Mouse (Mus musculus) embryonic facial prominence, embryonic 13.5 days (tissue): ENCODE data around the gene Epm2a. TPM values are rescaled to one million over a fixed set of nuclear protein-coding genes. Genes with fewer than 3 reads are reported as not detected.
"Not testable (repeated sequence)": the region's sequence is repeated elsewhere in the genome, so short reads cannot be mapped to it uniquely, and the experiment has no call there.

Experiments
- ATAC-seq: fragments of 200-750 bp; cut with Nextera tagmentation; 2 replicates; pipeline ENCODE4 v1.8.0; 2017; ENCODE audit warnings: low read depth; ENCODE audit not compliant: insufficient number of reproducible peaks, insufficient read depth, low FRiP score, low TSS enrichment
- H3K27ac ChIP-seq: fragments of 300-500 bp; sonication (generic); 2 replicates; pipeline ENCODE4 v1.5.1; 2015; ENCODE audit warnings: moderate library complexity, mild to moderate bottlenecking, inconsistent platforms
- H3K27me3 ChIP-seq: fragments of 300-500 bp; sonication (generic); 2 replicates; pipeline ENCODE4 v1.6.1; 2015; ENCODE audit warnings: mild to moderate bottlenecking, inconsistent platforms
- H3K36me3 ChIP-seq: fragments of 300-500 bp; sonication (generic); 2 replicates; pipeline ENCODE4 v1.6.1; 2015; ENCODE audit warnings: mild to moderate bottlenecking, inconsistent platforms
- H3K4me1 ChIP-seq: fragments of 300-500 bp; sonication (generic); 2 replicates; pipeline ENCODE4 v1.6.1; 2015; ENCODE audit warnings: inconsistent platforms
- H3K4me2 ChIP-seq: fragments of 300-500 bp; sonication (generic); 2 replicates; pipeline ENCODE4 v1.6.1; 2015; ENCODE audit warnings: moderate library complexity, mild to moderate bottlenecking, inconsistent platforms
- H3K4me3 ChIP-seq: fragments of 300-500 bp; sonication (generic); 2 replicates; pipeline ENCODE4 v1.5.1; 2015; ENCODE audit warnings: mild to moderate bottlenecking, inconsistent platforms
- H3K9ac ChIP-seq: fragments of 300-500 bp; sonication (generic); 2 replicates; pipeline ENCODE4 v1.6.1; 2015; ENCODE audit warnings: mild to moderate bottlenecking, inconsistent platforms
- H3K9me3 ChIP-seq: fragments of 300-500 bp; sonication (generic); 2 replicates; pipeline ENCODE4 v1.6.1; 2016; ENCODE audit warnings: inconsistent platforms
- WGBS: fragments of 180-500 bp; shearing (Covaris S2); methylation state at CpG from one replicate; pipeline ENCODE4 v1.1.7; 2015; ENCODE audit warnings: mixed read lengths; 5-methylcytosine and 5-hydroxymethylcytosine counted together
- polyA plus RNA-seq: library from polyadenylated mRNA; unstranded; fragments of >200 nt; fragmentation: Nextera tagmentation; extraction: Ambion mirVana; gene quantifications from 2 replicates; pipeline ENCODE4 v1.2.1, GENCODE M21; 2015

The Epm2a gene
- polyA plus RNA-seq, 1 experiment from 2014 or later: 0.31 TPM

DNA sequence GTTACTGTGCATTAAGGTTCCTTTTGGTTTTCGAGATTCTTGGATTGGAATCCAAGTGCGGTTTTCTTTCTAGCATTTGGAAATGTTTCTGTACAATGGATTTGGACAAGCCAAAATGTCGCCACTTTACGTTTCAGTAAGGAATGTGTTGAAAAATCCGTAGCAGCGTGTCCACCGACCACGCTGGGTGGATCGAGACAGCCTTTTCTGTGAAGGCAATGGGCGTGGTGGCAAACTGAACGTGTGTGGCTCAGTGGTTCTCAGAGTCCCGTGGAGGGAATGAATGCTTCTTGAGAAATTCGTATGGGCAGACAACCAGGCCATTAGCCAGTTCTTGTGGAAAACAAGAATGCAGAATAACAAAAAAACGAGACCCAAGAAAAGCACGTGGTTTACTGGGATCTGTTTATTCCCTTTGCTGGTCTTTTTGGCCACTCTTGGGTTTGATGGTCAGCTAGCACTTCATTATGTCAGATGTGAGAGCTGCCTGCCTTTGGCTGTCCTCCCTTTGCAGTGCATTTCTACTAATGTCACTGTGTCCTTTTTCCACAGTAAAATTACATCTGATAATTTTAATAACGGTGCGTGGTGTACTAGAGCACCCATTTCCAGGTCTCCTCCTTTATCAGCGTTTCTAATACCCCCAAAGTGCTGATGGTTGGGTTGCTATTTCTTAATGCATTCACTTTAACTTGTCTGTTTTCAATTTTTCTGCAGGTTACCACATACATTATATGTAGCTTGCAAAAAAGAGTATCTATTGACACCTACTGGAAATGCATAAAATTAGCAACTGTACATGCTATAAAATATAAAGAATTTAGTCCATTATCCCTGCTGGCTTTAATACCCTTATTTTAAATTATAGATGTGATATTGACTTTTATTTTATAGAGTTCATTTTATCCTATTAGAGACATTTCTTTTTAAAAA lies 1.6 kb downstream of the Epm2a start:
- Histone ChIP-seq H3K9me3 (no peaks in the 10 kb centered on the region), H3K27me3 (no peaks in the 10 kb centered on the region), H3K27ac (no peak overlapping the region), H3K9ac (no peak overlapping the region), H3K4me1 (peaks cover 3% of the 10 kb centered on the region; the same call in 1 of the 2 replicates), H3K4me3 (no peak overlapping the region), H3K4me2 (no peak overlapping the region), H3K36me3 (no peaks in the 10 kb centered on the region)
- WGBS: 75% methylated on average over 18 of the region's 18 CpGs
- ATAC-seq: no peak

DNA sequence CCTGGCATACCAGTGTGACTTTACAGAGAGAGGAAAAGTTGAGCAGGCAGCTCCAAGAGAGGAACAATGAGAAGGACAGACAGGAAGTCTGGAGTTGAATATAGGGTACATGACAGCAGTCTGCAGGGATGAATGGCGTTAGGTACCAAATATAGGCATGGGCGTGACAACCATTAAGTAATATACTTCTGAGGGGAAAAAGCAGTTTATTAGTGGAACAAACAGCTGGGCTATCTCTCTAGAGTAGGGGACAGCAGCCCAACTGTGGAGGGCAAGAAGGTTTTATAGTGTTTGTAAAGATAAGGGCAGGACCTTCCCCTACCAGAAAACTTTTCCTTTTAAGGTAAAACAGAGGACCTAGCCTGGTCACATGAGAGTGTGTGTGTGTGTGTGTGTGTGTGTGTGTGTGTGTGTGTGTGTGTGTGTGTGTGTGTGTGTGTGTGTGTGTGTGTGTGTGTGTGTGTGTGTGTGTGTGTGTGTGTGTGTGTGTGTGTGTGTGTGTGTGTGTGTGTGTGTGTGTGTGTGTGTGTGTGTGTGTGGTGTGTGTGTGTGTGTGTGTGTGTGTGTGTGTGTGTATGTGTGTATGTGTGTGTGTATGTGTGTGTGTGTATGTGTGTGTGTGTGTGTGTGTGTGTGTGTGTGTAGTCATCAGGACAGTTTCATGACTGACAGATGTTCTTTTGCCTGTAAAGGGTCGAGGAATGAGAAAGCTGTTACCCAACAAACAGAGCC lies 7.2 kb downstream of the Epm2a start:
- not testable (repeated sequence) for H3K9ac ChIP-seq, H3K27me3 ChIP-seq, H3K4me2 ChIP-seq, H3K4me3 ChIP-seq, H3K9me3 ChIP-seq, ATAC-seq, H3K36me3 ChIP-seq, H3K27ac ChIP-seq, H3K4me1 ChIP-seq
- 78% methylated on average over 3 of the region's 3 CpGs for WGBS

DNA sequence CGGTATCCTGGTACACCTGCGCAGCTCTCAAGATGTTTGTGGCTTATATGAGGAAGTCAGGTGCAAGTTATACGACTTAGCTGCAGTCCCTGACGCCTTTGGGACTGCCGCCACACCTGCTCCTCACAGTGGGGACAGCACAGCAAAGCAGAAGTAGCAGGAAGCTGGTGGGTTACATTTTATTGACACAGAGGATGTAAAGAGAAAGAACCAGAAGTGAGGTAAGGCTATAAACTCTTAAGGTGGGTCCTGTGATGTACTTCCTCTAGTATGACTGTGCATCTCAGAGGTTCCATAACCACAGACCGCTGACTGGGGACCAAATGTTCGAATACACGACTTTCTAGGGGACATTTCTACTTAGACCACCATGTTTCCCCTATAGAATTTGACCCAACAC lies 11.4 kb downstream of the Epm2a start:
- Histone ChIP-seq H3K4me3 (no peak overlapping the region), H3K4me2 (no peak overlapping the region), H3K9me3 (no peaks in the 10 kb centered on the region), H3K36me3 (no peaks in the 10 kb centered on the region), H3K9ac (no peak overlapping the region), H3K27me3 (no peaks in the 10 kb centered on the region), H3K4me1 (no peaks in the 10 kb centered on the region), H3K27ac (no peak overlapping the region)
- no peak for ATAC-seq
- WGBS: 89% methylated on average over 8 of the region's 8 CpGs

DNA sequence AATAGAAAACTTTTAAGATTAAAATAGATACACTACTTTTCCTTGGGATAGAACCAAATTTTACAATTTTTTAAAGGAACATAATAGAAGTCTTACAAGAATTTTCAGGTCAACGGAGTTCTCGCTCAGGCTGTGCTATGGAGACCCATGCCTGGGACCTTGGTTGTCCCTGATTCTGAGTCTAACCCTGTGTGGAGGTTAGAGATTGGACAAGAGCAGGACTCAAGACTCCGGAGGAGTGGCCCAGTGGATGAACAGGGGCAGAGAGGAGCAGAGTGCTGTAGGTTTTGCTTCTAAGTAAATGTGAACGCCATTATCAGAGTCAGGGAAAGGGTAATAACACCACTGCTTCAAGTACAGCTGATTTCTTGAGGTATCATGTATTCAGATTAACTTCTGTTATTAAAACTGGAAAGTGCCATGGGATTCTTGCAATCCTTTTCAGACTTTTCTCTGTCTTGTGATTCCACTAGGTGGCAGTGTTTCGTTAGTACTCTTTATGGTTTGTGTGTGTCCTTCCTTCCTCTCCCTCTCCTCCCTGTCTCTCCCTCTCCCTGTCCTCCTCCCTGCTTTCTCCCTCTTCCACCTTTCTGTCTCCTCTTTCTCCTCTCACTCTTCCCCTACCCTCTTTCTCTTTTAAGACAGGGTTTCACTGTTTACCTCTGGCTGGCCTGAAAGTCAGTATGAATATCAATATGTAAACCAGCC lies 18.9 kb downstream of the Epm2a start:
- no peak overlapping the region for H3K9ac ChIP-seq
- H3K4me2 ChIP-seq: no peak overlapping the region
- H3K4me3 ChIP-seq: no peak overlapping the region
- H3K36me3 ChIP-seq: no peaks in the 10 kb centered on the region
- WGBS: 61% methylated on average over 5 of the region's 5 CpGs
- H3K4me1 ChIP-seq: no peaks in the 10 kb centered on the region
- H3K9me3 ChIP-seq: no peaks in the 10 kb centered on the region
- ATAC-seq: no peak
- no peak overlapping the region for H3K27ac ChIP-seq
- no peaks in the 10 kb centered on the region for H3K27me3 ChIP-seq

DNA sequence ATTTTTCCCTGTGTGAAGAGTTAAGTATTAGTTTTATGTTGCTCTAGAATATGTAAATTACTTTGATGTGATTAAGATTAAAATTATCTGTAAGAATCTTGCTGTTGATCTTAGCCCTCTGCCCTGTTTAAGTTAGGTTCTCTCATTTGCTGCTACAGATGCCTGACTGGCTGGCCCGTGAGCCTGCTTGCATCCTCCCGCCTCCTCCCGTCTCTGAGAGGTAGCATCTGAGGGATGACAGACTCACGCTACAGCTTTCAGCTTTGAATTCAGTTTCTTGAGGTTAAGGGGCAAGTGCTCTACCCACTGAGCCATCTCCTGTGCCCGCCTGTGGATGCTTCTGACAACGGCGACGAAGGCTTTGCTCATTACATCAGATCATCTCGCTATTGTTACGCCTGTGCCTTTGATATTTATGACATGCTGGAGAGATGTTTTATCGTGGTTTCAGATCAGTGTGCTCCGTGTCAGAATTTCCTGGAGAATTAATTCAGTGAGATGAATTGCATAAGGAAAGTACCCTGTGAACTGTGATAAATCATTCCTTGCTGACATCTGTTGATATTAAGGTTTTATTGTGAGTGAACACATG lies 19.8 kb downstream of the Epm2a start:
- ATAC-seq: no peak
- H3K27ac ChIP-seq: no peak overlapping the region
- H3K4me3 ChIP-seq: no peak overlapping the region
- no peaks in the 10 kb centered on the region for H3K27me3 ChIP-seq
- H3K36me3 ChIP-seq: no peaks in the 10 kb centered on the region
- H3K9ac ChIP-seq: no peak overlapping the region
- no peaks in the 10 kb centered on the region for H3K4me1 ChIP-seq
- H3K4me2 ChIP-seq: no peak overlapping the region
- H3K9me3 ChIP-seq: no peaks in the 10 kb centered on the region
- 80% methylated on average over 12 of the region's 12 CpGs for WGBS

DNA sequence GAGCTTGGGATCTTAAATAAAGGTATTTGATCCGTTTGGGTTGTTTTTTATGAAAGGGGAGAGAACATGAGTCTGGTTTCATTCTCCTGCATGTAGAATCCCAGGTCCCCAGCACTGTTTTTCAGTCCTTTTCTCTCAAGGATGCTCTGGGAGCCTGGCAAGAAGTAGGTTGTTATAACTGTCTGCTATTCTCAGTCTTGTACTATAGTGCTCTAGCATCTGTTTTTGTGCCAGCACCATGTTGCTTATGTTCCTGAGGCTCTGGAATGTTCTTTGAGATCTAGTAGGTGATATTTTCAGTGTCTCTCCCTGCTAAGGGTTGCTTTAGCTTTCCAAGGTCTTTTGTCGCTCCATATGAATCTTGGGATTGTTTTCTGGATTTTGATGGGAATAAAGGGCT lies 38.1 kb downstream of the Epm2a start:
- Histone ChIP-seq H3K9me3 (no peaks in the 10 kb centered on the region), H3K4me3 (no peak overlapping the region), H3K4me2 (no peak overlapping the region), H3K9ac (no peak overlapping the region), H3K27me3 (no peaks in the 10 kb centered on the region), H3K36me3 (no peaks in the 10 kb centered on the region), H3K27ac (no peak overlapping the region), H3K4me1 (no peaks in the 10 kb centered on the region)
- WGBS: 66% methylated on average over 2 of the region's 2 CpGs
- ATAC-seq: no peak

DNA sequence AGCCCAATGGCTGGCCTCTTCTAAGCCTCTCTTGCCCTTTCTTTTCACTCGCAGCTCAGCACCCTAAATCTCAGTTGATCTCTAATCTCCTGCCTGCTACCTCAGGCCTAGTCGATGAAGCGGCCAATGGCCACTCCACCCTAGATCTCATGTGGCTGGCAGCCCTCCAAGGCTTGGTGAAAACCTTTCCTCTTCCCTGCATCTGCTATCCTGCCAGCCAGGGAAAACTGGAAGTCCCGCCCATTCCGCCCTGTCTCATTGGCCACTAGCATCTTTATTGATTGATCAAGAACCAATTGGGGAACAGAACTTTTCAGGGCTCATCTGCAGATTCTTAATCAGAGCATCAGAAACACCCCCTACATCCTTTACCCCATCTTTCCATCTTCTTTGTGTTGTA lies 67.7 kb downstream of the Epm2a start:
- H3K27me3 ChIP-seq: no peaks in the 10 kb centered on the region
- no peaks in the 10 kb centered on the region for H3K9me3 ChIP-seq
- WGBS: 83% methylated on average over 5 of the region's 5 CpGs
- H3K36me3 ChIP-seq: no peaks in the 10 kb centered on the region
- H3K4me2 ChIP-seq: no peak overlapping the region
- ATAC-seq: no peak
- no peak overlapping the region for H3K4me3 ChIP-seq
- H3K9ac ChIP-seq: no peak overlapping the region
- no peaks in the 10 kb centered on the region for H3K4me1 ChIP-seq
- H3K27ac ChIP-seq: no peak overlapping the region

DNA sequence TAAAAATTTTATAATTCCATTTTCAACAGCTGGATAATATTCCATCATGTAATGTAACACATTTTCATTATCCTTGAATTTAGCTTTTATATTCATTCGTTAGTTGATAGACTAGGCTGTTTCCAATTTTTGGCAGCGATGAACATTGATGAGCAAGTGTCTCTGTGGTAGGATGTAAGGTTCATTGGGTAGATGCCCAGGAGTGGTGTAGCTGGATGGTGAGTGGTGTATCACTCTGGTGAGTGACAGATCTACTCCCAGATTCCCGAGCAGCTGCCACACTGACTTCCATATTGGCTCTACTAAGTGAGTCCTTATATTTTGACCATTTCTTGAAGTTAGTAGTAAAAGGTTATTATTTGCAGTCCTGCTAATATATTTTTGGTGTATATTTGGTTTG lies 76.9 kb downstream of the Epm2a start:
- 94% methylated on average over 3 of the region's 3 CpGs for WGBS
- Histone ChIP-seq H3K9me3 (no peaks in the 10 kb centered on the region), H3K4me1 (no peaks in the 10 kb centered on the region), H3K9ac (no peak overlapping the region), H3K27me3 (no peaks in the 10 kb centered on the region), H3K4me3 (no peak overlapping the region), H3K36me3 (no peaks in the 10 kb centered on the region), H3K4me2 (no peak overlapping the region), H3K27ac (no peak overlapping the region)
- no peak for ATAC-seq

DNA sequence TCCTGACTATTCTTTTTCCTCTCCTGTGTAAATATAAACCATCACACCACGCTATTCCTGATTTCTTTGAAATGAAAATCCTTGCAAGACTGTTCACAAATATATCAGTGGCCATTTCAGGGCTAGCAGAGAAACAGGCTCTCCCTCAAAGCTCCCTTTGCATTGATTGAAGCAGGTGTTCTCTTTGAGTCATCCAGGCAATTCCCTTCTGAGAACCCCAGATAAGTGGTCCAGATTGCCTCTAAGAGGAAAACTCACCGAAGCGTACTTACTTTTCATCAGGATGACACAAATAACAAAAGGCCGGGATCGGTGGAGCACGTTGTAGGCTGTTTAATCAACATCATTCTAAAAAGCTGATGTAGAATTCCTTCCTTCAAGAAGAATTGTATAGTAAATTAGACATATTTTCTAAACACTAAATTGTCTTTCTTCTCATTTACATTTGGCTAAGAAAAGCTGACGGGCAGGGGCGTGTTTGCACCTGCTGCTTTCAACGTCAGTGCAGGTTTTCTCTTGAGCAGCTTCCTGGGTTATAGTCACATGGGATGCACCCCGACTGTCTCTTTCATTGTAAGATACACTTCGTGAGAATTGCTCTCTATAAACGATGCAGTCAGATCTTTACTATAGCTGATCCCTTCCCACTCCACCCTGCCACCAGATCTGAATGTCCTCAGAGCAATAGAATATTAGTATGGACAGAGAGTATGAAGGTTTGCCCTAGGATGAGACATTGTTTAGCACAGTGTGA lies 86.0 kb downstream of the Epm2a start:
- no peak for ATAC-seq
- no peaks in the 10 kb centered on the region for H3K27me3 ChIP-seq
- H3K9ac ChIP-seq: no peak overlapping the region
- no peak overlapping the region for H3K27ac ChIP-seq
- no peaks in the 10 kb centered on the region for H3K9me3 ChIP-seq
- no peaks in the 10 kb centered on the region for H3K4me1 ChIP-seq
- H3K4me2 ChIP-seq: no peak overlapping the region
- H3K4me3 ChIP-seq: no peak overlapping the region
- WGBS: 72% methylated on average over 12 of the region's 12 CpGs
- no peaks in the 10 kb centered on the region for H3K36me3 ChIP-seq

DNA sequence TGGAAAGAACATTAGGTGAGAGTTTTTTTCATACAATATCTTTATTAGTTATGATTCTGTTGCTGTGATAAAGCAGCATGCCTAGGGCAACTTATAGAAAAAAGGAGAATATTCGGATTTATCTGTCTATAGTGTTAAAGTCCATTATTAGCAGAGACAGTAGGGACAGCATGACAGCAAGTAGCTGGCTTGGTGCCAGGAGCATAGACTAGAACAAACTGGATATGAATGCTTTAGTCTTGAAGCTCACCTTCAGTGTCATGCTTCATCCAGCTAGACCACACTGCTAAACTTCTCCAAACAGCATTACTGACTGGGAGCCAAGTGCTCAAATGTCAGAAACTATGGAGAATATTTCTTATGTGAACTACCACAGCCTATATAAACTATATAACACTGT lies 93.8 kb downstream of the Epm2a start:
- no peaks in the 10 kb centered on the region for H3K9me3 ChIP-seq
- H3K36me3 ChIP-seq: no peaks in the 10 kb centered on the region
- no peaks in the 10 kb centered on the region for H3K27me3 ChIP-seq
- H3K27ac ChIP-seq: no peak overlapping the region
- no peak for ATAC-seq
- H3K4me1 ChIP-seq: no peaks in the 10 kb centered on the region
- no peak overlapping the region for H3K9ac ChIP-seq
- H3K4me3 ChIP-seq: no peak overlapping the region
- no peak overlapping the region for H3K4me2 ChIP-seq
- WGBS: 68% methylated on average over 1 of the region's 1 CpGs

DNA sequence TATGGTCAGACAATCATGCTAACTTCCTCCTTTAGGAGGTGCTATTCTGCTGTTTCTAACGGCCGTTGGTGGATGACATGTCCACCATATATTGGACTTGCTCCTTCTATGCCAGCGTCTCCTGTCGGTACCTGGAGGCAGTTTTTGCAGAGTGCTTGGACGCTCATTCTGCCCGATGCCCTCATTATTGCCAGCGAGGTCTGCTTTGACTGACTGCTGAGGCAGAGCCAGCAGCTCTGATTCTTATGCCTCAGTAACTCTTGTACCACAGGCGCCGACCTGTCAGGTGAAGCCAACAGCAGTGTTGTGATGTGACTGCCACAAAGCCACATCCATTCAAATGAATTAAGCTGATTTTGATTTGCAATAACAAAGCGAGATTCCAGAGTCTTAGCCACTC lies 95.3 kb downstream of the Epm2a start:
- no peaks in the 10 kb centered on the region for H3K9me3 ChIP-seq
- H3K4me1 ChIP-seq: no peaks in the 10 kb centered on the region
- ATAC-seq: no peak
- WGBS: 80% methylated on average over 10 of the region's 10 CpGs
- H3K27me3 ChIP-seq: no peaks in the 10 kb centered on the region
- H3K4me2 ChIP-seq: no peak overlapping the region
- H3K4me3 ChIP-seq: no peak overlapping the region
- H3K36me3 ChIP-seq: no peaks in the 10 kb centered on the region
- H3K27ac ChIP-seq: no peak overlapping the region
- no peak overlapping the region for H3K9ac ChIP-seq
